Mouse (Mus musculus) central nervous system, embryonic 11.5 days (tissue): ENCODE results near the gene Sel1l. TPM values are rescaled to one million over a fixed set of nuclear protein-coding genes. Genes with fewer than 3 reads are reported as not detected.

Source experiments
- polyA plus RNA-seq: library from polyadenylated mRNA; depleted of rRNA; stranded (reverse); fragments of >200 nt; gene quantifications from 2 replicates; pipeline ENCODE4 v1.2.3, GENCODE M21; 2012; rRNA removed

The Sel1l gene
- 38.8 and 42.2 TPM in 2 replicates for polyA plus RNA-seq

GRCm38 (mm10) chr12:91849045-91849467, at the start of gene Sel1l:
TSS of gene Sel1l (minus strand) at chr12:91849157.

GRCm38 (mm10) chr12:91787959-91788437, 61.0 kb downstream of the Sel1l start, which contains the start of gene Ston2:
TSS of gene Ston2 (minus strand) at chr12:91788387.

Other genes with a start within 250 kb of the Sel1l start
- gene Ston2, start 60.8 kb downstream of the Sel1l start, polyA plus RNA-seq = 10.1 and 10.9 TPM in 2 replicates